Mouse (Mus musculus): ENCODE data around the gene Cox14. TPM values are rescaled to one million over a fixed set of nuclear protein-coding genes. Genes with fewer than 3 reads are reported as not detected.

Cox14 gene
- polyA plus RNA-seq, 1 experiment from 2014 or later = 122 TPM

DNA sequence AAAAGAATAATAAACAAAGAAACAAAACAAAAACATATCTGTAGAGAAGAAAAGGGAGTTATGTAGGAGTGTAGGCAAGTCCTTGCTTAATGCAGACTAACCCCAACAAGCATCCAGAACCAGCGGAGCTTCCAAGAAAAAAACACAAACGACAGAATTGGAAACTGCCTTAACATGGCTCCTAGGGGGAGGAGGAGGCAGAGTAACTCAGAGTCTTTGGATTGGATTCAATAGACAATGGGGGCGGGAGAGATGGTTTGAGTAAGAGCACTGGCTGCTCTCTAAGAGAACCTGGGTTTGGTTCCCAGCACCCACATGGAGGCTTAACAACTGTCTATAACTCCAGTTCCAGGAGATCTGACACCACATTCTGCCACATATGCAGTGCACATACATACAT, 6.3 kb downstream of the Cox14 start:
- H3K9ac ChIP-seq (replicated peaks; ENCODE audit: low read length) = no peak overlapping the region
- no peaks in the 10 kb centered on the region for H3K4me1 ChIP-seq (ENCODE audit: control insufficient read depth, insufficient read depth, low read length)
- no peak for ATAC-seq (replicated peaks; ENCODE audit: insufficient number of reproducible peaks, low FRiP score, low TSS enrichment, low read depth)
- H3K4me3 ChIP-seq (ENCODE audit: low read depth, low read length) = no peak overlapping the region
- no peak overlapping the region for H3K27ac ChIP-seq (replicated peaks; ENCODE audit: low read depth, low read length)
- H3K27me3 ChIP-seq (ENCODE audit: control insufficient read depth, insufficient read depth, low read length) = no peaks in the 10 kb centered on the region
- H3K4me2 ChIP-seq (ENCODE audit: low read depth, low read length) = no peak overlapping the region
- no peaks in the 10 kb centered on the region for H3K9me3 ChIP-seq (replicated peaks; ENCODE audit: control insufficient read depth, low read length)
- DNase-seq (ENCODE audit: low spot score) = no peak
- 93% methylated on average over 3 of the region's 3 CpGs for WGBS
- no peaks in the 10 kb centered on the region; the same call in 1 of the 2 replicates for H3K36me3 ChIP-seq (replicated peaks; ENCODE audit: control insufficient read depth, insufficient read depth, low read depth, low read length)

DNA sequence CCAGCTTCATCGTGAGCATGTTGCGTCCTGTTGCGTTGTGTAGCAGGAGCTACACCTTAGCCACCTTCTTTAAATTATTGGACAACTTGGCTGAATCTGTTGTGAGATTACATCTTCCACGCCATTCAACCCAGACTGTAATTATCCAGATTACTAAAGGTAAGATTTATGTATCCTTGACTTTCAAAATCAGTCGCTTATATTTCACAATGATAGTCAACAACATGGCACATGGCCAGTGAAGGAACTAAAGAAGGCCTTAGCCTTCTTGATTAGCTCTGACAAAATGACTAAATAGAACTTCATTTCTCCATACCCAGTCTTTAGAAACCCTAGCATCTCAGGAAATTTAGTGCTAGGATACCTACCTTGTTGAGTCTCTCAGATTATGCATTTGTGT, 7.8 kb downstream of the Cox14 start:
- H3K9ac ChIP-seq (replicated peaks; ENCODE audit: low read length) = no peak overlapping the region
- H3K4me3 ChIP-seq (ENCODE audit: low read depth, low read length) = no peak overlapping the region
- H3K27me3 ChIP-seq (ENCODE audit: control insufficient read depth, insufficient read depth, low read length) = no peaks in the 10 kb centered on the region
- H3K4me1 ChIP-seq (ENCODE audit: control insufficient read depth, insufficient read depth, low read length) = no peaks in the 10 kb centered on the region
- no peak overlapping the region for H3K4me2 ChIP-seq (ENCODE audit: low read depth, low read length)
- no peak overlapping the region for H3K27ac ChIP-seq (replicated peaks; ENCODE audit: low read depth, low read length)
- WGBS = 94% methylated on average over 5 of the region's 5 CpGs
- H3K36me3 ChIP-seq (replicated peaks; ENCODE audit: control insufficient read depth, insufficient read depth, low read depth, low read length) = no peaks in the 10 kb centered on the region; the same call in 1 of the 2 replicates
- ATAC-seq (replicated peaks; ENCODE audit: insufficient number of reproducible peaks, low FRiP score, low TSS enrichment, low read depth) = no peak
- no peak for DNase-seq (ENCODE audit: low spot score)
- no peaks in the 10 kb centered on the region for H3K9me3 ChIP-seq (replicated peaks; ENCODE audit: control insufficient read depth, low read length)

DNA sequence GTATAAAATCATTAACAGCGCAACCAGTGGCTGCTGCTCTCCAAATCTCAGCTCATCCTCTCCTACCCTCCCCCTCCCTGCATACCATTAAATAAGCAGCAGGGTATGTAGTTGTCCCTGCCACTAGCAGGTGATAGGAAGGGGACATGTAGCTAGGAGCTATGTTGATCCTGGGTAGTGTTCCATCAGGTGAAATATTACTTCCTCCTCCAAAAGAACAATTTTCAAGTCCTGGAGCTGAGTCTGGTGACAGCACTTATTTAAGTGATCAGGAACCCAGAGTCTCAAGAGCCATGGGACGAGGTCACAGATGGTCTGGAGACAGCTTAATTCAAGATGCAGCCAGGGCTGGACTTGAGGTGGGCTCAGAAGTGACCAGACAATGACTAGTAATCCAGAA, 10.2 kb downstream of the Cox14 start:
- no peak overlapping the region for H3K4me2 ChIP-seq (ENCODE audit: low read depth, low read length)
- no peaks in the 10 kb centered on the region for H3K27me3 ChIP-seq (ENCODE audit: control insufficient read depth, insufficient read depth, low read length)
- ATAC-seq (replicated peaks; ENCODE audit: insufficient number of reproducible peaks, low FRiP score, low TSS enrichment, low read depth) (no peak), DNase-seq (ENCODE audit: low spot score) (no peak)
- WGBS = 93% methylated on average over 2 of the region's 2 CpGs
- H3K9me3 ChIP-seq (replicated peaks; ENCODE audit: control insufficient read depth, low read length) = no peaks in the 10 kb centered on the region
- H3K36me3 ChIP-seq (replicated peaks; ENCODE audit: control insufficient read depth, insufficient read depth, low read depth, low read length) = no peaks in the 10 kb centered on the region; the same call in 1 of the 2 replicates
- H3K9ac ChIP-seq (replicated peaks; ENCODE audit: low read length) = no peak overlapping the region
- no peak overlapping the region for H3K27ac ChIP-seq (replicated peaks; ENCODE audit: low read depth, low read length)
- H3K4me1 ChIP-seq (ENCODE audit: control insufficient read depth, insufficient read depth, low read length) = no peaks in the 10 kb centered on the region
- no peak overlapping the region for H3K4me3 ChIP-seq (ENCODE audit: low read depth, low read length)

DNA sequence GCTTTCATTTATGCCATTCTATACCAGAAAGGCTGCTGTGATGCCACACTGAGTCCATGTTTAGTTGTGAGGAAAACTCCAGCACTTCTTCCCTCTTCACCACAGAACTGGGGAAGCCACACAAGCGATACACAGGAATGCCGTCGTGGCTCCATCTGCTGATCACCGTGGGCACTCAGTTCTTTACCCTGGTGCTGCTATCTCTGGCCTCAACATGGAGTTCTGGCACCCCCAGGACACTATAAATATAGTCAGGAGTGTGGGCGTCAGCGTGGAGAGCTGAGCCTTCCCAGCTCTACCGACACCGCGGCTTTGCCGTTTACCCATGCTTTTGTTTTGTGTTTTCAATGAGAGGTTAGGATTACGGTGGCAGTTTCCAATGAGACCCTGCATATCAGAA, 11.3 kb downstream of the Cox14 start:
- Histone ChIP-seq H3K9ac (replicated peaks; ENCODE audit: low read length) (no peak overlapping the region), H3K27ac (replicated peaks; ENCODE audit: low read depth, low read length) (no peak overlapping the region), H3K36me3 (replicated peaks; ENCODE audit: control insufficient read depth, insufficient read depth, low read depth, low read length) (no peaks in the 10 kb centered on the region; the same call in none of the 2 replicates), H3K4me3 (ENCODE audit: low read depth, low read length) (no peak overlapping the region), H3K27me3 (ENCODE audit: control insufficient read depth, insufficient read depth, low read length) (no peaks in the 10 kb centered on the region), H3K9me3 (replicated peaks; ENCODE audit: control insufficient read depth, low read length) (no peaks in the 10 kb centered on the region), H3K4me2 (ENCODE audit: low read depth, low read length) (no peak overlapping the region), H3K4me1 (ENCODE audit: control insufficient read depth, insufficient read depth, low read length) (no peaks in the 10 kb centered on the region)
- ATAC-seq (replicated peaks; ENCODE audit: insufficient number of reproducible peaks, low FRiP score, low TSS enrichment, low read depth) (no peak), DNase-seq (ENCODE audit: low spot score) (no peak)
- 94% methylated on average over 11 of the region's 11 CpGs for WGBS

DNA sequence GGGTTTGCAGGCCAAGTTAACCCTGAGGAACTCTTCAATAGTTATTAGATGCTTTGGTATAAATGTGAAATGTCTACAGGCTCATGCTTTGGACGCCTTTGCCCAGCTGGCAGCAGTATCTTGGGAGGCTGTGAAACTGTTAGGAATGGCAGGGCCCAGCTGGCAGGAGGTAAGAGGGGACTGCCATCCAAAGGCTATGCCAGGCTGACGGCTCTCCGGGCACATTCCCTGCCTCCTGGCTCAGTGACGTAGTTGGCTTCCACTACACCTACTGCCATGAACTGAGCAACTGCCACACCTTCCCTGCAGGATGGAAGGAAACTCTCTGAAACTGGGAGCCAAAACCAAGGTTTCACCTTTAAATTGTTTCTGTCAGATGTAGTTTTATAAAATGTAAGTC, 14.8 kb downstream of the Cox14 start:
- Histone ChIP-seq H3K27ac (replicated peaks; ENCODE audit: low read depth, low read length) (no peak overlapping the region), H3K9me3 (replicated peaks; ENCODE audit: control insufficient read depth, low read length) (no peaks in the 10 kb centered on the region), H3K27me3 (ENCODE audit: control insufficient read depth, insufficient read depth, low read length) (no peaks in the 10 kb centered on the region), H3K36me3 (replicated peaks; ENCODE audit: control insufficient read depth, insufficient read depth, low read depth, low read length) (no peaks in the 10 kb centered on the region; the same call in none of the 2 replicates), H3K4me2 (ENCODE audit: low read depth, low read length) (no peak overlapping the region), H3K4me1 (ENCODE audit: control insufficient read depth, insufficient read depth, low read length) (no peaks in the 10 kb centered on the region), H3K4me3 (ENCODE audit: low read depth, low read length) (no peak overlapping the region), H3K9ac (replicated peaks; ENCODE audit: low read length) (no peak overlapping the region)
- no peak for DNase-seq (ENCODE audit: low spot score)
- WGBS = 90% methylated on average over 4 of the region's 4 CpGs
- no peak for ATAC-seq (replicated peaks; ENCODE audit: insufficient number of reproducible peaks, low FRiP score, low TSS enrichment, low read depth)

DNA sequence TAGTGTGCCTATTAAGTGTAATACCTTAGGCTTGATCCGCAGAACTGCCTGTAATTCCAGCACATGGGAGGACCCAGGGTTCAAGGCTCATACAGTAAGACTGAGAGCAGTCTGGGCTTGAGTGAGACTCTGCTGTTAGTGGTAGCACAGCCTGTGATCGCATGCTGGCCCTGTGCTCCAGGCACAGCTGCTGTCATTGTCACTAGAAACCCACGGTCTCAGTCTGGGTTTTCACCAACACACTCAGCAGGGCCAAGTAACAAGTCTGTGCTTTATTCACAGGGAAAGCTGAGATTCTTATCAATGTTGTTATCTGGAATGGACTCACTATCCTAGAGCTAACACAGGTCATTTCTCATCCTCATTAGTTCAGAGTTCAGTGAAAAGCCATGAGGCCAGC, 28.8 kb downstream of the Cox14 start:
- no peak for ATAC-seq (replicated peaks; ENCODE audit: insufficient number of reproducible peaks, low FRiP score, low TSS enrichment, low read depth)
- 92% methylated on average over 3 of the region's 3 CpGs for WGBS

DNA sequence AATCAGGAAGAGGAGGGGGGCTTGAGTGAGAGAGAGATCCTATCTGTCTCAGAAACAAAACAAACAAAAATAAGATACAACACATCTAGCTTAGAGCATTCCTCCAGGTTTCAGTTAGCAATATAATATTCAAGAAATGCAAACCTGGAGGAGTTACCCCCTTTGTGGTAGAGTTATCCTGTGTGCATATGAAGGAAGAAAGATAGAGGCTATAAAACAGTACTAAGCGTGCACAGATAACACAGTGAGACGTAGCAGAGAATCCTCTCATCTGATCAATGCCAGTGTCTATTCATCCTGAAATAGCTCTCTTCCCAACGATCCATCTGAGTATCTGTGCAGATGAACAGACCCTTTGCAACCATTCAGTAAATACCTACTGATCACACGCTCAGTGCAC, 42.0 kb downstream of the Cox14 start:
- H3K9me3 ChIP-seq (replicated peaks; ENCODE audit: control insufficient read depth, low read length) = no peaks in the 10 kb centered on the region
- no peak overlapping the region for H3K4me3 ChIP-seq (ENCODE audit: low read depth, low read length)
- 89% methylated on average over 4 of the region's 4 CpGs for WGBS
- DNase-seq (ENCODE audit: low spot score) = no peak
- H3K27me3 ChIP-seq (ENCODE audit: control insufficient read depth, insufficient read depth, low read length) = no peaks in the 10 kb centered on the region
- no peak overlapping the region for H3K4me2 ChIP-seq (ENCODE audit: low read depth, low read length)
- H3K9ac ChIP-seq (replicated peaks; ENCODE audit: low read length) = no peak overlapping the region
- no peak for ATAC-seq (replicated peaks; ENCODE audit: insufficient number of reproducible peaks, low FRiP score, low TSS enrichment, low read depth)
- no peaks in the 10 kb centered on the region for H3K36me3 ChIP-seq (replicated peaks; ENCODE audit: control insufficient read depth, insufficient read depth, low read depth, low read length)
- no peak overlapping the region for H3K27ac ChIP-seq (replicated peaks; ENCODE audit: low read depth, low read length)
- H3K4me1 ChIP-seq (ENCODE audit: control insufficient read depth, insufficient read depth, low read length) = no peaks in the 10 kb centered on the region

More for the DNA sequence above, 28.8 kb downstream of the Cox14 start:
- no peaks in the 10 kb centered on the region for H3K36me3 ChIP-seq (replicated peaks; ENCODE audit: control insufficient read depth, insufficient read depth, low read depth, low read length)
- H3K9ac ChIP-seq (replicated peaks; ENCODE audit: low read length) = no peak overlapping the region
- no peak overlapping the region for H3K4me3 ChIP-seq (ENCODE audit: low read depth, low read length)
- H3K9me3 ChIP-seq (replicated peaks; ENCODE audit: control insufficient read depth, low read length) = no peaks in the 10 kb centered on the region
- DNase-seq (ENCODE audit: low spot score) = no peak
- H3K27ac ChIP-seq (replicated peaks; ENCODE audit: low read depth, low read length) = no peak overlapping the region
- no peaks in the 10 kb centered on the region for H3K27me3 ChIP-seq (ENCODE audit: control insufficient read depth, insufficient read depth, low read length)
- H3K4me2 ChIP-seq (ENCODE audit: low read depth, low read length) = no peak overlapping the region
- no peaks in the 10 kb centered on the region for H3K4me1 ChIP-seq (ENCODE audit: control insufficient read depth, insufficient read depth, low read length)

DNA sequence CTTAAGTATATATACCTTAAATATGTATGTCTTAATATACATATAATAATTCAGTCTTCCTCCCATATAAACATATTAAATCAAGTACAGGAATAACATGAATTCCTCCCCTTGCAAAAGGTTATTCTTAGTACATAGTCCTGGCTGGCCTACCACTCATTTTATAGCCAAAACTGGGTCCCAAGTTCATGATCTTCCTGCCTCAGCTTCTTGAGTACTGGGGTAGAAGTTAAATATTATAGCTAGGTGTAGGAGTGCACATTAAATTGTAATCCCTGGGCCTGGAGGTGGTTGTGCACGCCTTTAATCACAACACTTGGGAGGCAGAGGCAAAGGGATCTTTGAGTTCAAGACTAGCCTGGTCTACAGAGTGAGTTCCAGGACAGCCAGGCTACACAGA, 43.3 kb downstream of the Cox14 start:
- no peaks in the 10 kb centered on the region for H3K4me1 ChIP-seq (ENCODE audit: control insufficient read depth, insufficient read depth, low read length)
- ATAC-seq (replicated peaks; ENCODE audit: insufficient number of reproducible peaks, low FRiP score, low TSS enrichment, low read depth) = no peak
- 90% methylated on average over 1 of the region's 1 CpGs for WGBS

More for the DNA sequence above, 43.3 kb downstream of the Cox14 start:
- Histone ChIP-seq H3K4me3 (ENCODE audit: low read depth, low read length) (no peak overlapping the region), H3K9me3 (replicated peaks; ENCODE audit: control insufficient read depth, low read length) (no peaks in the 10 kb centered on the region), H3K27ac (replicated peaks; ENCODE audit: low read depth, low read length) (no peak overlapping the region), H3K9ac (replicated peaks; ENCODE audit: low read length) (no peak overlapping the region), H3K36me3 (replicated peaks; ENCODE audit: control insufficient read depth, insufficient read depth, low read depth, low read length) (no peaks in the 10 kb centered on the region), H3K4me2 (ENCODE audit: low read depth, low read length) (no peak overlapping the region), H3K27me3 (ENCODE audit: control insufficient read depth, insufficient read depth, low read length) (no peaks in the 10 kb centered on the region)
- no peak for DNase-seq (ENCODE audit: low spot score)
